Mouse (Mus musculus) intestine, embryonic 15.5 days (tissue): ENCODE results near the gene Evx1. TPM values are rescaled to one million over a fixed set of nuclear protein-coding genes. Genes with fewer than 3 reads are reported as not detected.
"Not testable (repeated sequence)": the region's sequence is repeated elsewhere in the genome, so short reads cannot be mapped to it uniquely, and the experiment has no call there.

ENCODE experiments used
- ATAC-seq: fragments of 200-750 bp; cut with Nextera tagmentation; 2 replicates; pipeline ENCODE4 v1.8.0; 2017; ENCODE audit warnings: moderate TSS enrichment, moderate library complexity
- H3K27ac ChIP-seq: fragments of 300-500 bp; sonication (generic); 2 replicates; pipeline ENCODE4 v1.5.1; 2015; ENCODE audit warnings: mild to moderate bottlenecking, inconsistent platforms
- H3K27me3 ChIP-seq: fragments of 300-500 bp; sonication (generic); replicated peaks from 2 replicates; pipeline ENCODE4 v1.6.1; 2015; ENCODE audit warnings: inconsistent platforms
- H3K36me3 ChIP-seq: fragments of 300-500 bp; sonication (generic); 2 replicates; pipeline ENCODE4 v1.6.1; 2015; ENCODE audit warnings: inconsistent platforms
- H3K4me1 ChIP-seq: fragments of 300-500 bp; sonication (generic); replicated peaks from 2 replicates; pipeline ENCODE4 v1.6.1; 2015; ENCODE audit warnings: inconsistent platforms
- H3K4me2 ChIP-seq: fragments of 300-500 bp; sonication (generic); replicated peaks from 2 replicates; pipeline ENCODE4 v1.6.1; 2015; ENCODE audit warnings: mild to moderate bottlenecking, inconsistent platforms
- H3K4me3 ChIP-seq: fragments of 300-500 bp; sonication (generic); replicated peaks from 2 replicates; pipeline ENCODE4 v1.5.1; 2015; ENCODE audit warnings: inconsistent platforms
- H3K9ac ChIP-seq: fragments of 300-500 bp; sonication (generic); 2 replicates; pipeline ENCODE4 v1.6.1; 2015; ENCODE audit warnings: inconsistent platforms
- H3K9me3 ChIP-seq: fragments of 300-500 bp; sonication (generic); 2 replicates; pipeline ENCODE4 v1.6.1; 2016; ENCODE audit warnings: inconsistent platforms
- WGBS: fragments of 180-500 bp; shearing (Covaris S2); methylation state at CpG from one replicate; pipeline ENCODE4 v1.1.7; 2015; 5-methylcytosine and 5-hydroxymethylcytosine counted together
- polyA plus RNA-seq: library from polyadenylated mRNA; unstranded; fragments of >200 nt; fragmentation: Nextera tagmentation; extraction: Ambion mirVana; gene quantifications from 2 replicates; pipeline ENCODE4 v1.2.1, GENCODE M21; 2015

The Evx1 gene
- polyA plus RNA-seq, 1 experiment from 2014 or later, result 0.20 TPM

DNA sequence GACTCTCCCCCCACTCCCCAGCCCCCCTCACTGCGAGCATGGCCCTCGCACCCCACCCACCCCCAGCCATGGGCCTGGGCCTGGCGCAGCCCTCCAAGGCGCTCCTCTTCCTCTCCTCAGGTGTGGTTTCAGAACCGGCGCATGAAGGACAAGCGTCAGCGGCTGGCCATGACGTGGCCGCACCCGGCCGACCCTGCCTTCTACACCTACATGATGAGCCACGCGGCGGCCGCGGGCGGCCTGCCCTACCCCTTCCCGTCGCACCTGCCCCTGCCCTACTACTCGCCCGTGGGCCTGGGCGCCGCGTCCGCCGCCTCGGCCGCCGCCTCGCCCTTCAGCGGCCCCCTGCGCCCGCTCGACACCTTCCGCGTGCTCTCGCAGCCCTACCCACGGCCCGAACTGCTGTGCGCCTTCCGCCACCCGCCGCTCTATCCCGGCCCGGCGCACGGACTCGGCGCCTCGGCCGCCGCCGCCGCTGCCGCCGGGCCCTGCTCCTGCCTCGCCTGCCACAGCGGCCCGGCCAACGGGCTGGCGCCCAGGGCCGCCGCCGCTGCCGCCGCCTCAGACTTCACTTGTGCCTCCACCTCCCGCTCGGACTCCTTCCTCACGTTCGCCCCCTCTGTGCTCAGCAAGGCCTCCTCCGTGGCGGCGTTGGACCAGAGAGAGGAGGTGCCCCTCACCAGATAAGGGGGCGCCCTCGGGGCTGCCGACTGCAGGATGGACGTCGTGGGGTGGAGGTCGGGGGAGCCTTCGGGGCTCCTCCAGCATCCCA lies 3.3 kb downstream of the Evx1 start:
- Histone ChIP-seq H3K27me3 (peaks cover 93% of the 10 kb centered on the region), H3K4me2 (peak overlapping the region; percentile 70), H3K9ac (peak overlapping the region; percentile 34)

DNA sequence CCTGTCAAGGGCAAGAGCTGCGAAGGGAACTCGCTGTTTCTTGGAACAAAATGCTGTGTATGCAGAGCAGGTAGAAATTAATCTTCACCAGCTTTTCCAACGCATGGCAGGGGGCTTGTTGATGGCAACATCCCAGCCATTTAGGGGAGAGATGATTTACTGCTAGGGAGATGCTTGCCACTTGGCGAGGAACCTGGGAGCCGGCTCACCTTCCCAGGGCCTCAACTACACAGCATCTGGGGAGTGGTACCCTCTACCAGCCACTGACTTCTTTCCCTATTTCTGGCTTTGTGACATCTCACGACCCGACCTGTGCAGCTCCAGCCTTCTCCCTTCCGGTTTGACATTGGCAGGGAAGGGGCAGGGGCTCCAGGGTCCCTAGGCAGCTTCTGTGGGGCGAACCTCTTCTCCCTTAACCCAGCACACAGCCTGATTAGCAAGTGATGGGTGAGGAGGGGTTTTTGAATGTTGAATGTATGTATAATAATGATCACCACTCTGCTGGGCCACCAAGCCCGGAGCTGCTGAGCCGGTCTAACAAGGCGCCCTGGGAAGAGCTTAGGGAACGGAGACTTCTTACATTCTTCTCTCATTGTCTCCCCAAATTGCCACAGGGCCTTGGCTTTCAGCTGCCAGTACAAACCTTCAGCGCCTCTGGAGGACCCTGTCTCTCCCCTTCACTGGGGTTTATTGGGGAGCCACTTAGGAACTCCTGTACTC lies 4.3 kb downstream of the Evx1 start:
- WGBS, result 49% methylated on average over 14 of the region's 14 CpGs
- no peak for ATAC-seq
- Histone ChIP-seq H3K9me3 (no peaks in the 10 kb centered on the region), H3K27me3 (peaks cover 92% of the 10 kb centered on the region), H3K4me1 (peaks cover 22% of the 10 kb centered on the region), H3K36me3 (no peaks in the 10 kb centered on the region), H3K9ac (no peak overlapping the region), H3K27ac (no peak overlapping the region), H3K4me3 (no peak overlapping the region), H3K4me2 (no peak overlapping the region)

More for the DNA sequence above, 3.3 kb downstream of the Evx1 start:
- WGBS, result 10% methylated on average over 75 of the region's 81 CpGs
- Histone ChIP-seq H3K4me1 (peaks cover 22% of the 10 kb centered on the region), H3K4me3 (peak overlapping the region; percentile 34), H3K27ac (no peak overlapping the region), H3K36me3 (no peaks in the 10 kb centered on the region), H3K9me3 (no peaks in the 10 kb centered on the region)
- peak; percentile 48 for ATAC-seq

DNA sequence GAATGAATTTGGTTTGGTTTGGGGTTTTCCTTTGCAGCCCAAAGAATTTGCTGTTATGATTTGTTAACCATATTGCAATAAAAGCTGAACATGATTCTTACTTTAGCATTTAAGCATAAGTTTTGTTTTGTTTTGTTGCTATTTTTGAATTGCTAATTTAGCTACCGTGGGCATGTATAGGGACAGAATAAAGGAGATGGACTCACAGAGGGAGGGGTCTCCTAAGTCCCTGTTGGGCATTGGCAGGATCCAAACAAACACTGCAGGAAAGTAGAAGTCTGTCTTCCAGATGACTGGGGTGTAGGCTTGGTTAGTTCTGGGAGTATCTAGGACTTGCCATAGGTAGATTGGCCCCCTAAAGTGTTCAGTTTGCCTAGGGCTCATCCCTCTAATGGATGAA lies 5.0 kb downstream of the Evx1 start:
- peaks cover 22% of the 10 kb centered on the region for H3K4me1 ChIP-seq
- no peak overlapping the region for H3K27ac ChIP-seq
- ATAC-seq, result no peak
- H3K9me3 ChIP-seq, result no peaks in the 10 kb centered on the region
- no peak overlapping the region for H3K4me3 ChIP-seq
- 77% methylated on average over 1 of the region's 1 CpGs for WGBS
- no peaks in the 10 kb centered on the region for H3K36me3 ChIP-seq
- no peak overlapping the region for H3K9ac ChIP-seq
- H3K27me3 ChIP-seq, result peaks cover 94% of the 10 kb centered on the region
- no peak overlapping the region for H3K4me2 ChIP-seq

DNA sequence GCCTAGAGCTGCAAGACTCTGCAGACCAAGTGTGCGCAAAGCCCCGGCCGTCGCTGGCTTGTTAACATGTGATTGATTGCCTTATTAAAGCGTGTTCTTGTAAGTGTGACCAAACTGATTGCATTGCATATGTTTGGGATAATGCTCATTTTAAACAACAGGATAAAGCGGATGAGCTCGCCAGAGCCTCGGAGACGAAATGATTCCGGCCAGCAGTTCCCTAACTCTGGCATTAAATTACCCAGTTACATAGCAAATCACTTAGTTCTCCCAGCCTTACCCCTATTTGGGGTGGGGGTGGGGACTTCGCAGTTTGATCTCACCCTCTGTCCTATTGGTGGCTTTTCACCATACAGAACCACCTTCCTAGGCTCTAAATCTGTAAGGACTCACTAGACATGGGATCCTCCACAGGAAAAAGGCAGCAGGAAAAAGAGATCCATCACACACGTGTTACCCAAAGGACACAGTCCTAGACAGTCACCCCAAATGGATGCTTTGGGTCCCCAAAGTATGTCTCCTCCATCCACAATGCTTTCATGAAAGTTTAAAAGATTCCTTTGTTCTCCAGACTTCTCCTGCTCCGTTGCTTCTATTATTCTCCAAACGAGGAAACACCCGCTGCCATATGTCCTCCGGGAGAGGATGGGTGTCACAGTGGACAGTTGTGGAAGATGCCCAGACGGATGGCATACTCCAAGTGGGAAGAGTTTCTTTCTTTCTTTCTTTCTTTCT lies 6.8 kb downstream of the Evx1 start:
- peaks cover 91% of the 10 kb centered on the region for H3K27me3 ChIP-seq
- ATAC-seq, result no peak

DNA sequence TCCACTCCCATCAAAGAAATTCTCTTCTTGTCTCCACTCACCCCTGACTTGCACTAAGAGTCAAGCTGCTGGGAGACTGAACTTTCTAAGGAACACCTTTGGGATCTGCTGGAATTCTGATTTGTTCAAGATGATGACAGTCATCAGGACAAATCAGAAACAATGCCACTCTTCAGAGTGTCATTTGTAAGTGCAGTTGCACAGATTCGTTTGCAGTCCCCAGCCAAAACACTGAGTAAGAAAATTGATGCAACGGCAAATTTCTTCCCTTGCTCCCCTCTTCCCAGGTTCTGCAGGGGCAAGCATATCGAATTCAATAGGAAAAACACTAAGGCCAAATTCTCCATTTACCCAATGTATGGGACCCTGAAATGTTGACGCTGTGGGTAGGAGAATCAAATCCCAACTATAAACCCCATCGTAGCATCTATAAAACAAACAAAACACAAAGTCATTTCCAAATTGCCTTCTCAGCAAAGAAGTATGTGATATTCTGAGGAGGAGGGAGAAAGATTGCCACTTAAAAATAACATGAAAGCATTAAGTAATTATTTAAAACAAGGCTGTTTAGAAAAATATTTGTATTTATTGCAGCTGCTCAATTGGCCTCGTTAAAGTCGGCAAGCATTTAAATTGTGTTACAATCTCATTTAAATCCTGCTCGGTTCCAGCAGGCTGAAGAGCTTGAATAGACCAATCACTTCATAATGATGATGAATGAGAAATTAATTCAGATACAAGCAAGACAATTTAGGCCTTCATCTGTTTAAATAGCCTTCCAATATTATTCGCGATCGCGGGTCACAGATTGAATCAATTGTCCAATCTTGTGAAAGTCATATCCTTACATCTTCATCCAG lies 7.9 kb downstream of the Evx1 start:
- Histone ChIP-seq H3K4me3 (no peak overlapping the region), H3K9me3 (no peaks in the 10 kb centered on the region), H3K4me1 (peaks cover 7% of the 10 kb centered on the region), H3K27ac (no peak overlapping the region), H3K9ac (no peak overlapping the region), H3K27me3 (peaks cover 84% of the 10 kb centered on the region), H3K4me2 (no peak overlapping the region), H3K36me3 (no peaks in the 10 kb centered on the region)
- ATAC-seq, result no peak
- WGBS, result 11% methylated on average over 12 of the region's 12 CpGs

More for the DNA sequence above, 6.8 kb downstream of the Evx1 start:
- Histone ChIP-seq H3K36me3 (no peaks in the 10 kb centered on the region), H3K4me3 (no peak overlapping the region), H3K4me1 (peaks cover 7% of the 10 kb centered on the region), H3K9me3 (no peaks in the 10 kb centered on the region), H3K9ac (no peak overlapping the region), H3K4me2 (no peak overlapping the region), H3K27ac (no peak overlapping the region)
- 13% methylated on average over 17 of the region's 17 CpGs for WGBS

DNA sequence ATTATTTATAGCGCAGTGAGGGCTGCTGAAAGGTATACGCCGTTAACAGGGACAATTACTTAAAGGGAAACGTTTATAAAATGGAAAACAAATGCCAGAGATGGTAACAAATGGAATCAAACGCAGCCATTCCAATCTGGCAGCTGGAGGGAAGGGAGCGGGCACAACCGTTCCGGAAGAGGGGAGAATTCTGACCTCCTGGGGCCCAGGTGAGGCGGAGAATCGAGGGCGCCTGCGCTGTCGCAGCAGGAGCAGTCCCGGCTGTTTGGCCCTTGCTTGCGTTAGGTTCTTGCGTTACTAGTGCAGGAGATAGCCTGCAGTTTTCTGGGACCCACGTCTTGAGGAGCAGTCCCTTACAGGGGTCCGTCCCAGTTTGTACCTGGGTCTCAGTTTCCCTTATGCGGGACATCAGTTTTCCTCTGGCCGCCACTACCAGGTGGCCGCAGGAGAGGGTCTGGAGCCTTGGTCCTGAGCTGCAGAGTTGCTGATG lies 8.6 kb downstream of the Evx1 start:
- no peak overlapping the region for H3K27ac ChIP-seq
- H3K4me2 ChIP-seq, result no peak overlapping the region
- H3K36me3 ChIP-seq, result no peaks in the 10 kb centered on the region
- H3K27me3 ChIP-seq, result peaks cover 78% of the 10 kb centered on the region
- no peak overlapping the region for H3K9ac ChIP-seq
- WGBS, result 2% methylated on average over 21 of the region's 21 CpGs
- no peak overlapping the region for H3K4me3 ChIP-seq
- H3K9me3 ChIP-seq, result no peaks in the 10 kb centered on the region
- ATAC-seq, result no peak
- H3K4me1 ChIP-seq, result peaks cover under 1% of the 10 kb centered on the region; the same call in 1 of the 2 replicates

DNA sequence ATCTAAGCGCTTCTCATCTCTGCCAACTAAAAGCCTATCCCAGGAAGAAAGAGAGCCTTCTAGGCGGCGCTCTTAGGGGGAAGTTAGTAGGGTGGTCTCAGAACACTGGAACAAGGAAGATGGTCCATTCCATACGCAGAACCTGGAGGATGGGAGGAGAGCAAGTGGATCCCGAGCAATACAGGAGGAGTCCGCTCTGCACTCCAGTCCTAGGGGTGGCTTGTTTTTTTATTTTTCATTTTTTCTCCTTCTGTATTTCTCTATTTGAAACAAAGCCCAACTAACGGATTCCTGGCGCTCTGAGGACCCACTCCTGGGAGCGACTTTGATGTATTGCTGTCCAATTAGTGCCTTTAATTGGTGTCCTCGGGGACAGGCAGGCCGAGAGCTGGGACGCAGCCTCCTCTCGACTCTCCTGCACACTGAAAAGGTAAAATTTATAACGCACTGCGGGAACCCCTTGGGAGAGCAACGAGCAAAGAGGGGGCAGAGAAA lies 9.5 kb downstream of the Evx1 start:
- Histone ChIP-seq H3K4me3 (no peak overlapping the region), H3K9me3 (no peaks in the 10 kb centered on the region), H3K27ac (no peak overlapping the region), H3K9ac (no peak overlapping the region), H3K4me2 (no peak overlapping the region), H3K36me3 (no peaks in the 10 kb centered on the region), H3K27me3 (peaks cover 69% of the 10 kb centered on the region), H3K4me1 (no peaks in the 10 kb centered on the region)
- no peak for ATAC-seq
- 10% methylated on average over 16 of the region's 16 CpGs for WGBS

DNA sequence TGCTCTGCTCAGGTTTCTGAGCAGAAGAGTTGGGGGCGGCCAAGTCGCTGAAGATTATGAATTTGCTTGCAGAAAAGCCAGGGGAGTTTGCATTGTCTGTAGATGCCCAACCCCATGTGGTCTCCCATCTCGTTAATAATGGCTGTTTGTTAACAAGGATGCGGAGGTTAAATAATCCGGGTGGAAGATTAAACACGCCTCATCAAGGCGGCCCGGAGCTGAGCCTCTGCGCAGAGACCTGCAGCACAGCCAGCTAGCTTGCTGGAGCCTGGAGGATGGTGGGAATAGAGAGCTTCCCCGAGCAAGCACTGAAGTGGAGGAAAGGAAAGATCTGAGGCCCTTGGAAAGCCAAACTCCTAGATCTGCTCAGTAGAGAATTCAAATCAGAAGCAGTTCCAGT lies 10.0 kb downstream of the Evx1 start:
- H3K36me3 ChIP-seq, result no peaks in the 10 kb centered on the region
- peaks cover 63% of the 10 kb centered on the region for H3K27me3 ChIP-seq
- 12% methylated on average over 10 of the region's 10 CpGs for WGBS

DNA sequence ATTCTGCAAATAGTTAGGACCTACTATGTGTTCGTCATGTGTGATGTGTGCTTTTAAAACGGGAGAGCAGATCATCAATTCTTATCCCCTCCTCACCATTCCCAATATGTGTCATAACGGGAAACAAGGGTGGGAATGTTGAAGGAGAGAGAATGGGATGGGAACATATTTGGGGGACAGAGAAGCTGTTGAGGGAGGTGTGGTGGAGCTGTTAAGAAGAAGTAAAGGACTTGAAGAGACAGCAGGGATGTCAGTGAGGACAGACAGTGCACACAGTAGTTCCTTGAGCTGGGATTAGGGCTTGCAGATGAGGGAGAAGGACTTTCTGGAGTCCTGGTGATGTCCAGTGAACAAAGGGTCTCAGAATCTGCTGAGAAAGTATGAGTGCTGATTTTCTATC lies 10.8 kb downstream of the Evx1 start:
- 78% methylated on average over 3 of the region's 3 CpGs for WGBS
- Histone ChIP-seq H3K4me1 (no peaks in the 10 kb centered on the region), H3K9me3 (no peaks in the 10 kb centered on the region), H3K27ac (no peak overlapping the region), H3K4me2 (no peak overlapping the region), H3K9ac (no peak overlapping the region), H3K27me3 (peaks cover 56% of the 10 kb centered on the region), H3K4me3 (no peak overlapping the region), H3K36me3 (no peaks in the 10 kb centered on the region)
- ATAC-seq, result no peak

More for the DNA sequence above, 10.0 kb downstream of the Evx1 start:
- no peaks in the 10 kb centered on the region for H3K4me1 ChIP-seq
- H3K9me3 ChIP-seq, result no peaks in the 10 kb centered on the region
- H3K9ac ChIP-seq, result no peak overlapping the region
- no peak overlapping the region for H3K27ac ChIP-seq
- no peak overlapping the region for H3K4me2 ChIP-seq
- H3K4me3 ChIP-seq, result no peak overlapping the region
- ATAC-seq, result no peak

DNA sequence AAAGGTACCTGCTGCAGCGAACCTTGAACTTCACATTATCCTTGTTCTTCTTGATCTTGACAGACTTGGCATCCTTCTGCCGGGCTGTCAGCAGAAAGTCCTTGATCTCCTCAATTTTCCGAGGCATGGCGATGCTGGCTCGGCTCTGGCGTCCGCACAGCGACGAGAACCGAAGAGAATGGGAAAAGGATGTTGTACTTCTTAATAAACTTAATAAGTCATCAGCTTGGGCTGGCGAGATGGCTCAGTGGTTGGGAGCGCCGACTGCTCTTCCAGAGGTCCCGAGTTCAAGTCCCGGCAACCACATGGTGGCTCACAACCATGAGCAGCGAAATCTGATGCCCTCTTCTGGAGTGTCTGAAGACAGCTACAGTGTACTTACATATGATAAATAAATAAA lies 33.5 kb downstream of the Evx1 start:
- H3K36me3 ChIP-seq, H3K27ac ChIP-seq, ATAC-seq, H3K27me3 ChIP-seq, H3K4me2 ChIP-seq, H3K9me3 ChIP-seq, H3K4me1 ChIP-seq, H3K9ac ChIP-seq, H3K4me3 ChIP-seq: not testable (repeated sequence)
- WGBS, result 94% methylated on average over 16 of the region's 16 CpGs

DNA sequence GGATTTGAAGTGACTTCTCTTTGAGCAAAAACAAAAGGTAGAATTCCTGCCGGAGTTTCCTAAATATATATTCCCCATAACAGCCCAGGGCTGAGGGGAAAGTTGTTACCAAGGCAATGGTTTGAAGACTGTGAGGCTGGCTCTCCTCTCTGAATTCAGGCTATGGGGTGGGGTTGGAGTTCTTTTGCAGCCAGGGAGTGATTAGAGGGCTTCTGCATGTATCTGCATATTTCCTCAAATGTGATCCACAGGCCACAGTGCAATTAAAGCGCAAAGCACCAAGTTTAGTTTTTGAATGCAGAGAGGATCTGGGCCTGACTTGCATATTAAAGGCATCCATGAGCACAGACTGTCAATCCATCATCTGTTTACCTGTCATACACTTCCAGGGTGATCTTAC lies 52.7 kb downstream of the Evx1 start:
- H3K27ac ChIP-seq, result no peak overlapping the region
- no peak overlapping the region for H3K4me3 ChIP-seq
- H3K4me2 ChIP-seq, result no peak overlapping the region
- peaks cover 3% of the 10 kb centered on the region; the same call in 1 of the 2 replicates for H3K4me1 ChIP-seq
- no peaks in the 10 kb centered on the region for H3K36me3 ChIP-seq
- H3K27me3 ChIP-seq, result no peaks in the 10 kb centered on the region
- WGBS, result 84% methylated on average over 2 of the region's 2 CpGs
- H3K9ac ChIP-seq, result no peak overlapping the region
- no peak for ATAC-seq
- H3K9me3 ChIP-seq, result no peaks in the 10 kb centered on the region
